Mouse (Mus musculus) monocyte, adult 2 months (primary cell): ENCODE measurements around the gene Sipa1l2.
"Not testable (repeated sequence)": the region's sequence is repeated elsewhere in the genome, so short reads cannot be mapped to it uniquely, and the experiment has no call there.

Source experiments
- DNase-seq, 2 experiments: peaks; one replicate each; pipeline ENCODE4 v3.0.0; 2022; ENCODE audit warnings: low spot score in 2 of 2, low read depth in 1 of 2

Gene Sipa1l2

GRCm38 (mm10) chr8:125539056-125540013 lies 30.3 kb downstream of the Sipa1l2 start:
- DNase-seq, result no peak

- no peak for DNase-seq
These were observed 31.3 kb downstream of the Sipa1l2 start for GRCm38 (mm10) chr8:125538265-125538664.

DNA sequence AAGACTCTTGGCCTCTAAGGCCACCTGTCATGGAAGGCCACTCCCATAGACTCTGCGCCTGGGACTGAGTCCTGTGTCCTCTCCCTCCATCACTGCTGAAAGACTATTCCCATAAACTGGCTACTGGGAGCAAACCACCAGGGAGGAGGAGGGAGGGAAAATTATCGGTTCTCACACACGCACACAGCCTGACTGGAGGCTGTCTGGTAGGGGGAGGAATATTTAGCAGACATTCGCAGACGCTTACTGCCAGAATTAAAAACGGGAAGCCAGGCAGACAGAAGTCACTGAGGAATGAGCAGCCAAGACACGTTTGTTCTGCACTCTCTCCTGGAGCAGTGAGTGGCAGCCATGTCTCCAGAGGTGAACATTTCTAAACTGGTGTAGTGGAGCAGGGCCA lies 35.9 kb downstream of the Sipa1l2 start:
- no peak for DNase-seq

- DNase-seq, result no peak
These were observed 36.7 kb downstream of the Sipa1l2 start for GRCm38 (mm10) chr8:125532953-125533352.

GRCm38 (mm10) chr8:125532177-125532576 lies 37.4 kb downstream of the Sipa1l2 start:
- DNase-seq, result no peak

GRCm38 (mm10) chr8:125531640-125532039 lies 38.0 kb downstream of the Sipa1l2 start:
- DNase-seq, result no peak

- no peak for DNase-seq
These were observed 38.5 kb downstream of the Sipa1l2 start for GRCm38 (mm10) chr8:125531088-125531438.

GRCm38 (mm10) chr8:125530187-125531087 lies 39.2 kb downstream of the Sipa1l2 start:
- no peak for DNase-seq

DNA sequence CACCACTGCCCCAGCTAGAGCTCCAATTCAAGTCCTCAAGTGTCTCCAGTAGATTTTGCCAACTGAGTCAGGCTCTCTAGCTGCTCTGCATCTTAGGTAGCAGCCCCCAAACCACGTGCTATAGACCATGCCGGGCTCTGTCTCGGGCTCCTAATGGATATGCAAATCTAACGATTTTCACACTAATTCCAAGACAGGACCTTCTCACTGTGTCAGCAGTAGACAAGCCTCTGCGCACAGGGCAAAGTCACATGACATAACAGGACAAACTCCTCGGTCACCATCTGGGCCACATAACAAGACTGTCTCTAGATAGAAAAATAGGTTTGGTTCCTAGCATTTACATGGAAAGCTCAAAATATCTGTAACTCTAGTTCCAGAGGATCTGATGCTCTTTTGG lies 40.6 kb downstream of the Sipa1l2 start:
- no peak for DNase-seq

DNA sequence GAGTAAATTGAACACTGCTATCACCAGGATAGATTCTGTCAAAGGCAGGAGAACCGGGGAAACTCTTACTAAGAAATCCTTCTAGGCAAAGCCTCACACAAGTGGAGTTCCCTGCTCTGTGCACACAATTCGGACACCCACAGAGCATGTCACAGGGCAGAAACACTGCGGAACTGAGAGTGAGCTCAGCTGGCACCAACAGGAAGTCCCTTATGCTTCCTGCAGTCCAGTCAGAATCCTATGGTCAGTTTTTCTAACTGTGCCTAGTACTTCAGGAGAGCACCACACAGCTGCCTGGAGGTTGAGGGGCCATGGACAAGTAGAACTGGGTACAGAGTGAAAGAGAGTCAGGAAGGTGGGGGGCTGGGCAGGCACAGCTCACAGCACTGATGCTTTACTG lies 41.7 kb downstream of the Sipa1l2 start:
- DNase-seq, result peak; percentile 9 to 15

DNA sequence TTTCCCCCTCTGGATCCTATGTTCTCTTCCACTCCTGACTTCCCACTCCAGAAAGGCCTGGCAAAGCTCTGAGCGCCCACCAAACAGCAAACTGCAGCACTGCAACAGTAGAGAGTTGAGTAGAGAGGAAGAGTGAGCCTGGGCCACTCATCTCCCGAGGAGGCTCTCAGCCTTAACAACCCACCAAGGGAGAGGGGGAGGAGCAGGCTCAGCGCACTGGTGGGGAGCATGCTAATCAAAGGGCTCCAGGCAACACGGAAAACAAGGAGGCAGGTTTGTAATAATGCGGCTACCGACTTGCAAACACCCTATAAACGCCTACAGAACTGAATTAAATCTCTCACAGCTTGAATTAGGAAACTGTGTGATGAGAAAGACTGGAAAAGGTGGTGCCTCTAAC lies 42.6 kb downstream of the Sipa1l2 start:
- no peak for DNase-seq

DNA sequence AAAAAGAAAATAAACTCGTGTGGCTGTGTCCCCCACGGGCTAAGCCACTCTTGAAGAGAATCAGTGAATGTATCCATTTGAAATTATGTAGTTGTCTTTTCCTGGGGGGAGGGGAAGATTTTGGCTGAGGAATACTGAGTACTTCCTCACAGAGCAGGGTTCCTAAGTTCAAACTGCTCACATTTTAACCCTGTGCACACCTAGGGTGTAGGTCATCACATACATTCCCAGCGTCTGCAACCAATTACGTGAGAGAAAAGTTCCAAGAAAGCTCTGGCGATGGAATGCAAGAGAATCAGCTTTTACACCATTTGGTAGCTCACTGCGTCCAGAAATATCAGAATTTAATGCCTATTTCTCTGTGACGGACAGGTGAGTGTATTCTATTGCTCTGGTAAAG lies 43.0 kb downstream of the Sipa1l2 start:
- no peak for DNase-seq

DNA sequence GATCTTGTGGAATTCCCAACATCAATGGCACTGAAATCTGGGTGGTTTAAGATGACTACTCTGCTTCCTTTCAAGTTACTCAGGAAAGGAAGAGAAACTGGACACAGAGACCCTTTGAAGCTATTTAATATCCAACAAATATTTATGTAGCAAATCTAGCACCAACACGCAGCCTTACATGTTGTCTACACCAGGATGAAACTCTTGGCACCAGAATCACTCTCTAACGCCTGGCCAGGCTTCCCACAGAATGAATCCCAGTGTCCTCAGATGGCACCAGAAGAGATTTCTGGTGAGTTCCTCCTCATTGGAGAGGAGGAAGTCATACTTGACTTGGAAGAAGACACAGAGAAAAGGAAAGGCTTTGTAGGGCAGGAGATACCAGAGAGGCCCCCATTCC lies 45.1 kb downstream of the Sipa1l2 start:
- no peak for DNase-seq

DNA sequence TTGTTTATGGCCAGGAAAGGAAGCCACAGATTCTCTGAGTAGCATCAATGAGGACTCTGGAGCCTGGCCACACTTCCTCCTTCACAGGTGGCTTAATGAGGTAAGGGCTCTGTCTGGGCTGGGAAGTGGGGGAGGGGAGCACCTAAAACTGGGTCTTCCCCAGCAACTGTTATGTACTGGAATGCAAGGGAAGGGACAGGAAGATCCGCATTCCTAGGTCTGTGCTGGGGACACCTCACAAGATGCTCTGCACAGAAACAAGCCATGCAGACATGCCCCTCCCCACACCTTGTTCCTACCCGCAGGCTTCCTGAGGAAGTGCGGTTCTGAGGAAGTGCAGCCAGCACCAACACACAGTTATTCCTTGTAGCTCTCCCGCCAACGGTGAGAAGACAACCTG lies 46.4 kb downstream of the Sipa1l2 start:
- DNase-seq, result no peak

DNA sequence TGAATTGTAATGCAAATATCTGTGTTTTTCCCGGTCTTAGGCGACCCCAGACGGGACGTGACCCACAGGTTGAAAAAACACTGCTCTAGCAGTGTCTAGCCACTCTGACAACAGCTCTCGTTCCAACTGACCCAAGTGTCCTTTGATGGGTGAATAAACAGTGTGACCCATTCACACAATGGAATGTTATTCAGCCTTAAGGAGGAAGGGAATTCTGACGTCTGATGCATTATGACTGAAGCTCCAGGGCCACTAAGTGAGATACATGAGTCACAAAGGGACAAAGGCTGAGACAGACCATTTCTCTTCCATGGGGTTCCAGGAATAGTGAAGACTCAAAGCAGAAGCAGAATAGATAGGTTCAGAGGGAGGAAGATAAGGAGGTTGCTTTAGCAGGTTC lies 47.5 kb downstream of the Sipa1l2 start:
- no peak for DNase-seq

GRCm38 (mm10) chr8:125521087-125521486 lies 48.5 kb downstream of the Sipa1l2 start:
- no peak for DNase-seq

DNA sequence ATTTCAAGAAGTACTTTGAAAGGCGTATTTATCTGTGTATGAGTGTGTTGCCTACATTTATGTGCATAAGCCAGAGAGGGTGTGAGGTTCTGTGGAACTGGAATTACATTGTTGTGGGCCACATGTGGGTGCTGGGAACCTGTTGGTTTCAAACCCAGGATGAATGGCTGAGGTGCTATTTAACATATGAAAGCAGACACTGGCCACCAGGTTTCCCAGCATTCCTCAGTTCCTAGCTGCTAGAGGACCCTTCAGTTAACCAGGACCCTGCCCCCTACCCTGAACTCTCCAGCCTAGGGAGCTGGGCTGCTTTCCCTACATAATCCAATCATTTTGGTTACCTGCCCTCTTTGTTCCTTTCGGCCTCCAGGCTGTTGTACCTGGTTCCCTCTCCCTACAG lies 49.3 kb downstream of the Sipa1l2 start:
- DNase-seq, result not testable (repeated sequence)

GRCm38 (mm10) chr8:125518951-125519350 lies 50.7 kb downstream of the Sipa1l2 start:
- DNase-seq, result no peak

DNA sequence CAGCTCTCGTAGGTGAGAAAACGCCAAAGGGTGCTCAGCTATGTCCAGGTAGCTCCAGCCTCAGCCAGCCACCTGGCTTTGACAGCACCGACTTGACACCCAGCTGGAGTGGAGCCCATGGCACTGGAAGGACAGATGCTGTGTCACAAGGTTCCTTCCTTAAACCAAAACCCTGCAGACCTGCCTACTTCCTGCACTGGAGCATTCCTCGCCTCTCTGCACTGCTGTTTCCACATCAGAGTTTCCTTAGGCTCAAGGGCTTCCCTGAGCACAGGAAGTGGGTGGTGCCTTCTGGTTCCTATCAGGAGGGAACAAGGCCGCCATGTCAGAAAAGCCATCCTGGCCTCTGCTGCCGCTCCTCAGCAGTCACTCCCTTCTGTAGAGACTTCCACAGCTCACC lies 51.3 kb downstream of the Sipa1l2 start:
- DNase-seq, result peak in 1 of 2 experiments; percentile 11

- DNase-seq, result no peak
These were observed 52.2 kb downstream of the Sipa1l2 start for GRCm38 (mm10) chr8:125517397-125517796.

DNA sequence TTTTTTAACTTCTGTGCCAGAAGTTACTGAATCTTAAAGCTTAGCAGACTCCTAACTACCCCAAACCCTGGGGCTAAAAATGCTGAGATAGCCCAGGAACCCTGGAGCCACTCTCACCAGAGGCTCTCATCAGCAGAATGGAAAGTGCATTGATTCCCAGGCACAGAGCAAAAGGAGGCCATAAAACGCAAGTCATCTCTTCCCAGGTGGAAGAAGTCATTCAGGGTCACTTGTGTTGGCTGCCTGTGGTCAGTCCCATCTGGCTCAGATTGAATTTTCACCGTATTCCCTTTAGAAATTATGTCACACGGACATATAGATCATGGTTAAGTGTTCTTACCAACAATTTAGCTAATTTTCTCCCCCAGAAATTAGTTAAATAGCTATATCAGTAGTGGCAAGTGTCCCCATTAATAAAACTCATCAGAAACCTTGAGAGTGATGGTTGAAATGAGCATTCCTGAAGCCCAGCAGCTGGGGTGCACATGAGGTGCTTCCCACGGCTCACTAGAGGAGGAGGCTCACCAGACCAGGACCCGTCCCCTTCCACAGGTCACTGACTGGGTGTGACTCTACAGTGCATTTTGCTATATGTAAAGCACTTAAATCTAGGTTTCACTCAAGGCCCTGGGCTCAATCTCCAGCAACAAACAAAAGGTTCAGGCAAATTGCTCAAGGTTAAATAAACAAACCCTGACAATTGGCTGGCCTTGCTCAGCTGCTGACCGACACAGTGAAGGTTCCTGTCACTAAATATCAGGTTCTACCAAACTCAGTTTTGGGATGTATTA lies 53.3 kb downstream of the Sipa1l2 start:
- no peak for DNase-seq
